Mouse (Mus musculus): ENCODE results near the gene Maneal.

DNA sequence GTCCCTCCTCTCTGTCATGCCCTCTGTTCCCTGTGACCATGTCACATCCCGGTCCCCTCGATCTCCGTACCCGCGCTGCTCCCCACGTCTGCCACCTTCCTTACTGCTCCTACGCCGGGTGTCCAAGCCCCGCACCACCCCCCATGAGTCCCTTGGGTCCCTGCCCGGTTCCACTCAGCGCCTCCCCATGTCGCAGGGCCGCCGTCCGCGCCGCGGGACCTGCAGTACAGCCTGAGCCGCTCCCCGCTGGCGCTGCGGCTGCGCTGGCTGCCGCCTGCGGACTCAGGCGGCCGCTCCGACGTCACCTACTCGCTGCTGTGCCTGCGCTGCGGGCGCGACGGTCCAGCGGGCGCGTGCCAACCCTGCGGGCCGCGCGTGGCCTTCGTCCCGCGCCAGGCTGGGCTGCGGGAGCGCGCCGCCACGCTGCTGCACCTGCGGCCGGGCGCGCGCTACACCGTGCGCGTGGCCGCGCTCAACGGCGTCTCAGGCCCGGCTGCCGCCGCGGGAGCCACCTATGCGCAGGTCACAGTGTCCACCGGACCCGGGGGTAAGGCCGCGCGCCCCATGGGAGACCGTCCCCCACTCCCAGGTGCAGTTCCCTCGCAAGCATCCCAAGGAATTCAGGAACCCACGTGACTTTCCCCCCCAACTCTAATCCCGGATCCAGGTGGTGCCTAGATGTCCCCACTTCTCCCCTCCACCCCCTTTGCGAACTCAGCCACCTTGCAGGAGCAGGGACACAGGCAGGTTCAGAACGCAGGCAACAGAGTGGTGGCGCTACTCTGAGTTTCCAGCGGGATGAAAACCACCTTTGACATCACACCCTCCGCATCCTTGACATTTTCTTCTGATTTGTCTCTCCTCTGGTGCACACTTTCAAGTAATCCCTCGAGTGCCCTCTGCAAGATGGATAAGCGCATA is 32.8 kb upstream of the Maneal start:
- no peak for TF ChIP-seq GATA1 (IDR thresholded peaks at IDR 0.05; ENCODE audit: low read length)
- TF ChIP-seq TAL1 (IDR thresholded peaks at IDR 0.05; ENCODE audit: low read length): no peak

All from erythroblast, embryonic 14.5 days (primary cell).